Mouse (Mus musculus) G1E (cell line): ENCODE measurements around the gene Ccm2.

Experiments used
- CTCF ChIP-seq: IDR thresholded peaks from 2 replicates; pipeline ENCODE4 v1.5.1; 2012; ENCODE audit warnings: low read depth, low read length, inconsistent platforms, mixed read lengths
- GATA1 ChIP-seq: IDR thresholded peaks from 2 replicates; pipeline ENCODE4 v1.6.1; 2012; ENCODE audit warnings: borderline replicate concordance, low read length, inconsistent platforms, mixed read lengths
- TAL1 ChIP-seq: conservative IDR thresholded peaks from 2 replicates; pipeline ENCODE4 v1.6.1; 2012; ENCODE audit warnings: low read depth, low read length, inconsistent platforms, mixed read lengths

DNA sequence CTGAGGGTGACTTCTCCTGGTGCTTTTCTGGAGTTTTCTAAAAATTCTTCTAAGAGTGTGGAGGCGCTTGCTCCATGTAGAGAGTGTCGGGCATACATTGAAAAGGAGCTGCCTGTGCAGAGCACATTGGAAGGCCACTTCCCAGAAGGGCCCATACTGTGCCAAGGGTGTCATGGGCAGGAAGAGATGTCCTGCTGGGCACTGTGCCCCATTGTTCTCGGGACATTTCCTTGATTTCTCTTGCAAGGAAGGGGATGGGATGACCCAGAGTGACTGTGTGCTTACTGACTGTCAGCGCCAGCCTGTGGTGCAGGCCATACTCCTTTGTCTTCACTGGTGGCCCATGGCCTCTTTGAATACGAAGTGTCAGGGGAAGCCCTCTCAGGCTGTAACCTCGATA lies 92.4 kb downstream of the Ccm2 start:
- no peak for TF ChIP-seq CTCF
- no peak for TF ChIP-seq TAL1
- TF ChIP-seq GATA1: no peak
